Mouse (Mus musculus): ENCODE data around the gene Ptbp1. TPM values are rescaled to one million over a fixed set of nuclear protein-coding genes. Genes with fewer than 3 reads are reported as not detected.

Gene Ptbp1
- 69.8 TPM for polyA plus RNA-seq (2014; fragmentation: Illumina TruSeq; extraction: RNeasy Lipid Tissue Mini Kit (QIAGEN cat#74804); ENCODE audit: low read depth, low replicate concordance)

DNA sequence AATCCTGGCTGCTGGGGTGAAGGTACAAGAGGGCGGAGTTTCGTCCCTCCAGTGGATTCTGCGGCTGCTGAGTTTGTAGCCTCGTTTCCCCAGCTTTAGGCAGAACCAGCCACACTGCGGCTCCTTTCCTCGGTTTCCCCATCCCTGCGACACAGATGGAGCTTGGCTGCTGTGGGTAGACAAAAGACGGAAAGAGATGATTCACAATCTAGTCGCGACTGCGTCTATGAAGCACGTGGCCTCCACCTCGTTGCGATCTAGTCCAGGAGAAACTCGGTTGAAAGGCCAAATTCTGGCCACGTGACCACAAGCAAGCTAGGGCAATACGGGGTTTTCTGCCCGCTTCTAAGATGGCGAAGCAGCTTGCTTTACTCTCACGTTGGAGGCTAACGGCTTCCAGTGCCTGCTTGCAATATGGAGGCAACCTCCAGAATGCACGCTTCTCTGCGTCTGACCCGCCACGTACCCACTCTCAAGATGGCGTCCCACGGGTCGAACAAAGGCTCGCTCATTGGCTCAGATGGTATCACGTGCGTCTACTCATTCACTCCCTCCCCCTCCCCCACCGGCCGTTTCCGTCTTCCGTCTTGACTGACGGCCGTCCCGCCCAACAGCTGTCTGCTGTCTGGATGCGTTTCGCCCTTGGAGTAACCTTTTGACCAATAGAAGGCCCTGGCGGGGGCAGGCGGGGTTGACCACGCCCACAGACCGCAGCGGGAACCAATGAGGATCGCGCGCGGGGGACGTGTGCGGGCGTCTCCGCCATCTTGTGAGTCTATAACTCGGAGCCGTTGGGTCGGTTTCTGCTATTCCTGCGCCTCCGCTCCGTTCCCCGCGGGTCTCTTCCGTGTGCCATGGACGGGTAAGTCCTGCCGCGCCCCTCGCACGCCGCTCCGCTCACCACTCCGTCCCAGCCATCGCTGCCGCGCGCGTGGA lies at the start of gene Ptbp1:
Gene Ptbp1 (plus strand): TSS at position 568 of the 936 bp plus-strand sequence.

DNA sequence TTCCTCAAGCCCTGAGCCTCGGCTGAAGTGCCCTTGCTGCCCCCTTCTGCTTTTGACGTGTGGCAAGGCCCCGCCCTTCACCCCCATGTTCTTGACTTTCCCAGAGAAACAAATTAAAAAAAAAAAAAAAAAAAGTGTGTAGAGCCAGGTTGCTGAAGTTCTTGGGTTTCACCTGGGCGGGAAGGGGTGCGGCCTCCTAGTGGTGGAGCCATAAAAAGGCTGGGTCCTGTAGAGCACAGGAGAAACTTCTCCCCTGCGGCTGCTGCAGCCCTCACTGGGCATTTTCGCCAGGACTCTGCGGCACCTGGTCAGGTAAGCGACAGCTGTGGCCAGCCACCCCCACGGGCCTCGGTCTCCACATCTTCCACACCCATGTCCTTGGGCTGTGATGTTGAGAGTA lies 33.4 kb upstream of the Ptbp1 start, which contains the start of gene Misp:
Gene Misp (plus strand): TSS at position 208 of the 400 bp plus-strand sequence.

DNA sequence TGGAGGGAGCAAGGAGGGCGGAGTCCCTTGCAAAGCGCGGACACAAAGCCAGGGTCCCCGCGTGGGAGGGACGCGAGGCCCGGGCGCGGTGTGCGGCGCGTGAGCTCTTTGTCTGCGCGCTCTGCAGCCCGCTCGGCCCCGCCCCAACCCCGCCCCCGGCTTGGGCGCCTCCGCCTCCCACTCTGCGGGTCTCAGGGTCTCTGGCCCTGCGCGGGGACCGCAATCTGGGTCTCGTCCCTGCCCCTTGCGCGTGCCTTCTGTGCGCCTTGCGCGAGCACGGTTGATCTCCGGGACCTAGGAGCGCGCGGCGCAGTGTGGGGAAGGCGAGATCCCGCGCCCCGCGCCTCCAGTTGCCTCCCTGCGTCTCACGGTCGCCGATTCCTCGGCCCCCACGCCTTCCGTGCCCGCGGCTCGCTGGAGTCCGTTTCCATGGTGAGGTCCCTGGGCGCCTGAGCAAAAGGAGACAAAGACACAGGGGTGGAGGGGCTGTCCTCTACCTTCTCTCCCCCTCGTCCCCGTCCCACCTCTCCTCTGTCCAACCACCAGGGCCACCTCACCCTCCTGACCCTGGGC lies 20.1 kb downstream of the Ptbp1 start, which contains the start of the genes Prtn3 and Plppr3:
Gene Prtn3 (plus strand): TSS at position 187 of the 573 bp plus-strand sequence.
Gene Plppr3 (minus strand): TSS at position 345 of the 573 bp plus-strand sequence.

DNA sequence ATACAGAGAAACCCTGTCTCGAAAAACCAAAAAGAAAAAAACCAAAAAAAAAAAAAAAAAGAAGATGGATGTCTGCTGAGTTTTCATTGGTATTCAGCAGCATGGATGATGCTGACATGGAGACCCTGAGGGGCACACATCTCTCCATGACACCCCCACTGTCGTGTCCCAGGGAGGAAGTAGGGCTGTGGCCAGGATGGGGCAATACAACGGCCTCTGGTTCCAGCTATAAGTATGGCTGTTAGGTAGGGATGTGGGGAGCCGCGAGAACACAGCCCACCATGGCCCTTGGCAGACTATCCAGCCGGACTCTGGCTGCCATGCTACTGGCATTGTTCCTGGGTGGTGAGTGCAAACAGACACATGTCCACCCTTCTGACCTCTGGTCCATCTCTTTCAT lies 31.8 kb downstream of the Ptbp1 start, which contains the start of gene Elane:
Gene Elane (plus strand): TSS at position 194 of the 400 bp plus-strand sequence.

DNA sequence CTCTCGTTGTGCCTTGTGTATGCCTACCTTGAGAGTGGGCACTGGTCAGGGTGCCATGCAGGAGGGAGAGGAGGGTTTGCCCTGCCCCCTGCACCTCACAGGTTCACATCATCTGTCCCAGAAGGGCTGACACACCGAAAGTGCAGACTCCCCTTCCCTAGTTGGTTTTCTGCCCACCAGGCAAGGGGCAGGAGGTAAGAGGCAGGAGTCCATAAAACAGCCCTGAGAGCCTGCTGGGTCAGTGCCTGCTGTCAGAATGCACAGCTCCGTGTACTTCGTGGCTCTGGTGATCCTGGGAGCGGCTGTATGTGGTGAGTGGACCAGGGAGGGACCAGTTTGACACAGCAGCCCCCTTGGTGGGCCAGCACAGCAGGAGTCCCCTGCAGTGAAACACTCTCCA lies 36.4 kb downstream of the Ptbp1 start, which contains the start of gene Cfd:
Gene Cfd (plus strand): TSS at position 184 of the 400 bp plus-strand sequence.

GRCm38 (mm10) chr10:79908167-79909091 lies 54.2 kb downstream of the Ptbp1 start, which contains the start of gene Med16:
Med16 (minus strand) TSS chr10:79908923.

GRCm38 (mm10) chr10:79910556-79910955 lies 56.3 kb downstream of the Ptbp1 start, which contains the start of gene Gm26602:
Gm26602 (plus strand) TSS chr10:79910856.

Other genes starting within 250 kb of the Ptbp1 start
- gene C2cd4c, start 240.4 kb upstream of the Ptbp1 start, polyA plus RNA-seq (2014; fragmentation: Illumina TruSeq; extraction: RNeasy Lipid Tissue Mini Kit (QIAGEN cat#74804); ENCODE audit: low read depth, low replicate concordance) = not detected
- 1.1 TPM for gene Shc2, start 216.5 kb upstream of the Ptbp1 start, polyA plus RNA-seq (2014; fragmentation: Illumina TruSeq; extraction: RNeasy Lipid Tissue Mini Kit (QIAGEN cat#74804); ENCODE audit: low read depth, low replicate concordance)
- not detected for gene Odf3l2, start 208.7 kb upstream of the Ptbp1 start, polyA plus RNA-seq (2014; fragmentation: Illumina TruSeq; extraction: RNeasy Lipid Tissue Mini Kit (QIAGEN cat#74804); ENCODE audit: low read depth, low replicate concordance)
- not detected for gene Madcam1, start 189.9 kb upstream of the Ptbp1 start, polyA plus RNA-seq (2014; fragmentation: Illumina TruSeq; extraction: RNeasy Lipid Tissue Mini Kit (QIAGEN cat#74804); ENCODE audit: low read depth, low replicate concordance)
- gene Tpgs1, start 185.1 kb upstream of the Ptbp1 start, polyA plus RNA-seq (2014; fragmentation: Illumina TruSeq; extraction: RNeasy Lipid Tissue Mini Kit (QIAGEN cat#74804); ENCODE audit: low read depth, low replicate concordance) = not detected
- gene Cdc34, start 172.2 kb upstream of the Ptbp1 start, polyA plus RNA-seq (2014; fragmentation: Illumina TruSeq; extraction: RNeasy Lipid Tissue Mini Kit (QIAGEN cat#74804); ENCODE audit: low read depth, low replicate concordance) = not detected
- not detected for gene Gzmm, start 165.4 kb upstream of the Ptbp1 start, polyA plus RNA-seq (2014; fragmentation: Illumina TruSeq; extraction: RNeasy Lipid Tissue Mini Kit (QIAGEN cat#74804); ENCODE audit: low read depth, low replicate concordance)
- gene Bsg, start 149.9 kb upstream of the Ptbp1 start, polyA plus RNA-seq (2014; fragmentation: Illumina TruSeq; extraction: RNeasy Lipid Tissue Mini Kit (QIAGEN cat#74804); ENCODE audit: low read depth, low replicate concordance) = 289 TPM
- not detected for gene Hcn2, start 137.8 kb upstream of the Ptbp1 start, polyA plus RNA-seq (2014; fragmentation: Illumina TruSeq; extraction: RNeasy Lipid Tissue Mini Kit (QIAGEN cat#74804); ENCODE audit: low read depth, low replicate concordance)
- not detected for gene Polrmt, start 107.8 kb upstream of the Ptbp1 start, polyA plus RNA-seq (2014; fragmentation: Illumina TruSeq; extraction: RNeasy Lipid Tissue Mini Kit (QIAGEN cat#74804); ENCODE audit: low read depth, low replicate concordance)
- not detected for gene Fgf22, start 99.4 kb upstream of the Ptbp1 start, polyA plus RNA-seq (2014; fragmentation: Illumina TruSeq; extraction: RNeasy Lipid Tissue Mini Kit (QIAGEN cat#74804); ENCODE audit: low read depth, low replicate concordance)
- 0.58 TPM for gene Rnf126, start 87.5 kb upstream of the Ptbp1 start, polyA plus RNA-seq (2014; fragmentation: Illumina TruSeq; extraction: RNeasy Lipid Tissue Mini Kit (QIAGEN cat#74804); ENCODE audit: low read depth, low replicate concordance)
- gene Fstl3, start 77.2 kb upstream of the Ptbp1 start, polyA plus RNA-seq (2014; fragmentation: Illumina TruSeq; extraction: RNeasy Lipid Tissue Mini Kit (QIAGEN cat#74804); ENCODE audit: low read depth, low replicate concordance) = 6.9 TPM
- not detected for gene Prss57, start 63.5 kb upstream of the Ptbp1 start, polyA plus RNA-seq (2014; fragmentation: Illumina TruSeq; extraction: RNeasy Lipid Tissue Mini Kit (QIAGEN cat#74804); ENCODE audit: low read depth, low replicate concordance)
- gene Palm, start 60.9 kb upstream of the Ptbp1 start, polyA plus RNA-seq (2014; fragmentation: Illumina TruSeq; extraction: RNeasy Lipid Tissue Mini Kit (QIAGEN cat#74804); ENCODE audit: low read depth, low replicate concordance) = 0.93 TPM
- not detected for gene Misp, start 33.4 kb upstream of the Ptbp1 start, polyA plus RNA-seq (2014; fragmentation: Illumina TruSeq; extraction: RNeasy Lipid Tissue Mini Kit (QIAGEN cat#74804); ENCODE audit: low read depth, low replicate concordance)
- not detected for gene Prtn3, start 20.0 kb downstream of the Ptbp1 start, polyA plus RNA-seq (2014; fragmentation: Illumina TruSeq; extraction: RNeasy Lipid Tissue Mini Kit (QIAGEN cat#74804); ENCODE audit: low read depth, low replicate concordance)
- not detected for gene Plppr3, start 20.2 kb downstream of the Ptbp1 start, polyA plus RNA-seq (2014; fragmentation: Illumina TruSeq; extraction: RNeasy Lipid Tissue Mini Kit (QIAGEN cat#74804); ENCODE audit: low read depth, low replicate concordance)
- not detected for gene Elane, start 31.8 kb downstream of the Ptbp1 start, polyA plus RNA-seq (2014; fragmentation: Illumina TruSeq; extraction: RNeasy Lipid Tissue Mini Kit (QIAGEN cat#74804); ENCODE audit: low read depth, low replicate concordance)
- 14.9 TPM for gene Cfd, start 36.4 kb downstream of the Ptbp1 start, polyA plus RNA-seq (2014; fragmentation: Illumina TruSeq; extraction: RNeasy Lipid Tissue Mini Kit (QIAGEN cat#74804); ENCODE audit: low read depth, low replicate concordance)
- gene Med16, start 54.5 kb downstream of the Ptbp1 start, polyA plus RNA-seq (2014; fragmentation: Illumina TruSeq; extraction: RNeasy Lipid Tissue Mini Kit (QIAGEN cat#74804); ENCODE audit: low read depth, low replicate concordance) = not detected
- not detected for gene Gm26602, start 56.4 kb downstream of the Ptbp1 start, polyA plus RNA-seq (2014; fragmentation: Illumina TruSeq; extraction: RNeasy Lipid Tissue Mini Kit (QIAGEN cat#74804); ENCODE audit: low read depth, low replicate concordance)
- gene Kiss1r, start 62.5 kb downstream of the Ptbp1 start, polyA plus RNA-seq (2014; fragmentation: Illumina TruSeq; extraction: RNeasy Lipid Tissue Mini Kit (QIAGEN cat#74804); ENCODE audit: low read depth, low replicate concordance) = not detected
- 8.8 TPM for gene R3hdm4, start 66.8 kb downstream of the Ptbp1 start, polyA plus RNA-seq (2014; fragmentation: Illumina TruSeq; extraction: RNeasy Lipid Tissue Mini Kit (QIAGEN cat#74804); ENCODE audit: low read depth, low replicate concordance)
- 1.9 TPM for gene Arid3a, start 72.6 kb downstream of the Ptbp1 start, polyA plus RNA-seq (2014; fragmentation: Illumina TruSeq; extraction: RNeasy Lipid Tissue Mini Kit (QIAGEN cat#74804); ENCODE audit: low read depth, low replicate concordance)
- gene Wdr18, start 105.7 kb downstream of the Ptbp1 start, polyA plus RNA-seq (2014; fragmentation: Illumina TruSeq; extraction: RNeasy Lipid Tissue Mini Kit (QIAGEN cat#74804); ENCODE audit: low read depth, low replicate concordance) = 1.2 TPM
- not detected for gene Grin3b, start 116.3 kb downstream of the Ptbp1 start, polyA plus RNA-seq (2014; fragmentation: Illumina TruSeq; extraction: RNeasy Lipid Tissue Mini Kit (QIAGEN cat#74804); ENCODE audit: low read depth, low replicate concordance)
- gene Tmem259, start 129.9 kb downstream of the Ptbp1 start, polyA plus RNA-seq (2014; fragmentation: Illumina TruSeq; extraction: RNeasy Lipid Tissue Mini Kit (QIAGEN cat#74804); ENCODE audit: low read depth, low replicate concordance) = 0.64 TPM
- 4.3 TPM for gene Cnn2, start 134.2 kb downstream of the Ptbp1 start, polyA plus RNA-seq (2014; fragmentation: Illumina TruSeq; extraction: RNeasy Lipid Tissue Mini Kit (QIAGEN cat#74804); ENCODE audit: low read depth, low replicate concordance)
- gene Abca7, start 142.1 kb downstream of the Ptbp1 start, polyA plus RNA-seq (2014; fragmentation: Illumina TruSeq; extraction: RNeasy Lipid Tissue Mini Kit (QIAGEN cat#74804); ENCODE audit: low read depth, low replicate concordance) = 0.58 TPM
- gene Arhgap45, start 162.2 kb downstream of the Ptbp1 start, polyA plus RNA-seq (2014; fragmentation: Illumina TruSeq; extraction: RNeasy Lipid Tissue Mini Kit (QIAGEN cat#74804); ENCODE audit: low read depth, low replicate concordance) = not detected
- 0.64 TPM for gene Polr2e, start 185.4 kb downstream of the Ptbp1 start, polyA plus RNA-seq (2014; fragmentation: Illumina TruSeq; extraction: RNeasy Lipid Tissue Mini Kit (QIAGEN cat#74804); ENCODE audit: low read depth, low replicate concordance)
- 76.0 TPM for gene Gpx4, start 192.7 kb downstream of the Ptbp1 start, polyA plus RNA-seq (2014; fragmentation: Illumina TruSeq; extraction: RNeasy Lipid Tissue Mini Kit (QIAGEN cat#74804); ENCODE audit: low read depth, low replicate concordance)

Measured in adrenal gland, adult 10 weeks (tissue).